Mouse (Mus musculus) induced T-regulatory cell, adult 2 months (primary cell): ENCODE results near the gene Tmem161a.
A peak's percentile ranks its signal among the peaks of the same experiment; 100 is the strongest.

Experiments used
- DNase-seq: peaks from one replicate; pipeline ENCODE4 v3.0.0-alpha.2; 2012; ENCODE audit warnings: low read depth

Gene Tmem161a

DNA sequence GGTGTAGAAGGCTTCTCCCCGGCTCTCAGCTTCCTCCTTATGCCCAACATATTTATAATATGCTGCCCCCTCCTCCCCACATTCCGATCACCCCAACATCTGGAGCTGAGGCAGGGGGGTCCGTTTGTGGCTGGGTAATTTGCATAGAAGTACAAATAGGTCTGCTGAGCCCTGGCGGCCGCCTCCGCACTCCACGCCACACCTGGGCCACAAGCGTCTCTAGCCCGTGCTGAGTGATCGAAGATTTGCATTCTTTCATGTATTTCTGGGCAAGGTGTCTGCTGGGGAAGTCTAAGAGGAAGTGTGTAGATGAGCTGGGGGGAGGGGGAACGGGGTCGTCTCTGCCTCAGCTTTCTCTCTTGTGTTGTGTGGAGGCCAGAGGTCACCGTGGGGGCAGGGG is 12.1 kb upstream of the Tmem161a start:
- DNase-seq, result peak; percentile 51

- DNase-seq, result no peak
Observed at GRCm38 (mm10) chr8:70163316-70163715, 8.8 kb upstream of the Tmem161a start.

DNA sequence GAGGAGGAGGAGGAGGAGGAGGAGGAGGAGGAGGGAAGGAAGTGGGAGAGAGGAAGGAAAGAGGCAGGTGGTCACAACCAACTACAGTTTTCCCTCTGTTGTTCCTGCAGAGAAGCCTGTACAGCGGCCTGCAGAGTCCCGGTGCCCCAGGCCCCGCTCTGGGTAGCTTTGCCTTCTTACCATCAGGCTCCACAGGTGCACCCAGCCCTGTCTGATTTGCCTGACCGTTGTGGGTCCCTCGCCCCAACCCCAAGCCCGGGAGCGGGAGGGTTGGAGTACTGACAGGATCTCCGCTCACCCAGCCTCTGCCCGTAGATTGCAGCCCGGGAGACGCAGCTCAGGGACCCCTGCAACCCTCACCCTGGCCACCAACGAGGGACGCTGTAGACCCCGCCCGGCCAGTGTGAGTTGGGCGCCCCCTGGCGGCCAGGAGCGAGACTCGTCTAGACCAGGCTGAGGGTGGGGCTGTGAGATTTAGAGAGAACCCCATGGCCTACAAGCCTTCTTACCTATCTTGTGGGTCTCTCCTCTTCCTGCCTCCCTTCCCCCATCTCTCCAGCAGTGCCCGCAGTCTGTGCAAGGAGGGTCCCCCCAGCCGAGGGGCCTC is 5.5 kb upstream of the Tmem161a start:
- DNase-seq, result peak; percentile 88

DNA sequence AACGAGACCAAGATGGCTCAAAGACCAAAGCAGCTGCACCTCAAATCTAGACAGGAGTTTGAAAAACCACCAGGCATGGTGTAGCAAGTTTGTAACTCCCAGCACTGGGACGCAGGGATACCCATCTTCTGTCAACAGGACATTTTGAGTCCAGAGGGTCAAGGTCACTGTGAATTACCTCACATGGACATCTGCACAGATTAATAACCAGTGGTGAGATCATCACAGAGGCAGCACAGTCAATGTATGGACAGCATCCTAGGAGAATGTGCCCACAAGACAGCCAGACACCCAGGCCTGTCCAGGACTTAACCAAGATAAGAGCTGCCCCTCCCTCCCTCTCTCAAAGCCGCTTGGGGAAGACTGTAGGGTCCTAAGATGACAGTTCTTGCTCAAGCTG is 2.0 kb upstream of the Tmem161a start:
- DNase-seq, result no peak

GRCm38 (mm10) chr8:70170748-70171147 is 1.4 kb upstream of the Tmem161a start:
- no peak for DNase-seq

DNA sequence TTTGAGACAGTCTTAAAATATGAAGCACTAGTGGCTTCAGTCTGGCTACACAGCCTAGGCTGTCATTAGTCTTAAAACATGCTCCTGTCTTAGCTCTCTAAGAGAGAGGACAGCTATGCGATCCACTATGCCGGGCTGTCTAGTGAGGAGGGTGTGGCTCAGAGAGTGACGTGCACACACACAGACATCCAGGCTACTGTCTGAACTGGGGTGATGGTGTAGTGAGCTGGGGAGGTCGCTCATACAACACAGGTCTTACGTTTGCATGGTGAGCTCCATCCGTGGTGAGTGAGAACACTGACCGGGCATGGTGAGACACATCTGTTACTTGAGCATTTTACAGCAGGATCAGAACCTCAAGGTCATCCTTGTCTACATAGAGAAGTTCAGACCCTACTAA is 916 bp upstream of the Tmem161a start:
- no peak for DNase-seq

DNA sequence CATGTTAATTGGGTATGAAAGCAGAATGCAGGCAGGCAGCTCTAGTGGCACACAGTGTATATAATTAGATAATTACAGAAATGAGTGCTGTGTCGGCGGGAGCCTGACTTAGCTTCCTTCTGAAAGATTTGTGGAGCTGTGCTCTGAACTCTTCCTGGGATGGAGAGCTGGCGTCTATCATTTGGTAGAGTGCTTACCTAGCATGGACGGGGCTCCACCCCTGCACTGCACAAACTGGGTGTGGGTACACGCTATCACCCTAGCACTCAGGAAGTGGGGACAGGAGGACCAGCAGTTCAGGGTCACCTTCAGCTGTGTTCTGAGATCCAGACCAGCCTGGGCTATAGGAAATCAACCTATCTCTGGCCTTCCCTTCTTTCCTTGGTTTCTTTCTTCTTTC is 1.2 kb downstream of the Tmem161a start:
- DNase-seq, result no peak

DNA sequence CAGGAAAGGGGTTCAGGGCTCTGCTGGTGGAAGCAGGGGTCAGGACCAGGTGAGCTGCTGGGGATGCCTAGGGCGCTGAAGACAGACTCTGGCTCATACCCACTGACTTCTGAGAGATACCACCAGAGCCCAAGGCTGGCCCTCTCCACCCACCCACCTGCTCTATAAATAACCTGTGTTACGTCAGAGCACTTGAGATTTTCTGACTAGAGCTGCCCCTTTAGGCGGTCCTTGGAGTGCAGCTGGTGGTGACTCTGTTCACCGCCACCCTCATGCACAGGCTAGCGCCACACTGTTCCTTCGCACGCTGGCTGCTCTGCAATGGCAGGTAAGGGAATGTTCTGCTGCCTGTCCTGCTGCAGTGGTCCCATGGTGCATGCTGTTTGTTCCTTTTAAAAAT is 1.9 kb downstream of the Tmem161a start:
- DNase-seq, result no peak

DNA sequence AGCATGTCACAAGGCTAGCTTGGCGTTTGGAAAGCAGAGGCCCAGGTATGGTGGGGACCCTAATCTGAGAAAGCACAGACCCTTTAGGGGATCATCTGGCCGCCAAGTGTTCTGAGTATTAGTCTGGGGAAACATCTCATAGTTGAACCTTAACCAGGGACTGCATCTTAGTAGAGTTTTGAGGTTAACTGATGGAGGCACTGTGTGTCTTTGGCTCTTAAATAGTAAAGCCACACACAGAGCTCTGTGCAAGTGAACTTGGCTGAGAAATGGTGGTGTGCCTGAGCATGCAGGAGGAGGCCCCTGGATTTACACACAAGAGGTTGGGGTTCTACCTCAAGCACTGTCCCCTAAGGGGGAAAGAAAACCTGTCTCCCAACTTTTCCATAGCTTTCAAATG is 6.1 kb downstream of the Tmem161a start:
- no peak for DNase-seq

DNA sequence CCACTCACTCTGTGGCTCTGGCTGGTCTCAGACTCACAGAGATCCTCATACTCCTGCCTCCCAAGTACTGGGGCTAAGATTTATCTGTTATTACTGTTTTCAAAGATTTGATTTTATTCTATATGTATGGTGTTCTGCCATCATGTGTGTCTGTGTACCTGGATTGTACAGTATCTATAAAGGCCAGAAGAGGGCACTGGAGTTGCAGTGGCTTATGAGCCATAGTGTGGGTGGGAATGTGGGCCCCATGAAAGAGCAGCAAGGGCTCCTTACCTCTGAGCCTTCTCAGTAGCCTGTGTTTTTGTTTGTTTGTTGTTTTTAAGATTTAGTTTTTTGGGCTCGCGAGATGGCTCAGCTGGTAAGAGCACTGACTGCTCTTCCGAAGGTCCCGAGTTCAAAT is 6.9 kb downstream of the Tmem161a start:
- peak; percentile 33 for DNase-seq

GRCm38 (mm10) chr8:70181212-70181902 is 9.2 kb downstream of the Tmem161a start:
- DNase-seq, result no peak

- no peak for DNase-seq
Observed at GRCm38 (mm10) chr8:70181903-70182252, 9.7 kb downstream of the Tmem161a start.

- DNase-seq, result no peak
Observed at GRCm38 (mm10) chr8:70183194-70183593, 11.0 kb downstream of the Tmem161a start.

DNA sequence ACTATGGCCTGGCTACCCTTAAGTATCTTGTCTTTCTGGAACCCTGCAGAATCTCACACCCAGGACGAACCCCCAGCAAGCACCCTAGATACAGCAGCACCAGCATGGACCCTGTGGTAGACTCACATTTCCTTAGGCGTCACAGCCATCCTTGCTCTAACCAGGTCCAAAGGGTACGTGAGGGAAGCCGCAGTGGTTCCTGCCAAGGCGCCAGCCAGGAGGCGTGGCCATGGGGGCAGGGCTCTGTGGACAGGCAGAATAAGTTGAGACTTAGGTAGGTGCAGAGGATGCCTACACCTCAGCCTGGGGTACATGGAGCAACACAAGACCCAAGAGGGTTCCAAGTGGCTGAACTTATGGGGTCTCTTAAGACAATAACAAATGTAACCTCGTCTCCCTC is 16.6 kb downstream of the Tmem161a start:
- no peak for DNase-seq

DNA sequence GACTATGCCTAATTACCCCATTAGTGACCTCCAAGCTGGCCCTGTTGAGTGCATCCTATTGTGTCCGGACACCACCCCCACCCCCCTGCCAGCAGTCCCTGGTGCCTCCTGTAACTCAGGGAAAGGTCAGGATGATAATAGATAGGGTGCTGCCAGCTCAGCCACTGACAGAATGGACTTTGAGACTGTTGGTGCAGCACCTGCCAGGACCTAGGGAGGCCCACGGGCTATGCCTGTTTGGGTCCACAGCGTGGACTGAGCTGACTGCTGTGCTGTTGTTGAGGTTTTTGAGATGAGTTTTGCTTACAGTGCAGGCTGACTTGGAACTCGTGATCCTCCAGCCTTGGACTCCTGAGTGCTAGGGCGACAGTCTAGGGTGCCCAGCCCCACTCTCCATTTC is 21.1 kb downstream of the Tmem161a start:
- no peak for DNase-seq

GRCm38 (mm10) chr8:70194191-70194590 is 22.0 kb downstream of the Tmem161a start:
- DNase-seq, result no peak

DNA sequence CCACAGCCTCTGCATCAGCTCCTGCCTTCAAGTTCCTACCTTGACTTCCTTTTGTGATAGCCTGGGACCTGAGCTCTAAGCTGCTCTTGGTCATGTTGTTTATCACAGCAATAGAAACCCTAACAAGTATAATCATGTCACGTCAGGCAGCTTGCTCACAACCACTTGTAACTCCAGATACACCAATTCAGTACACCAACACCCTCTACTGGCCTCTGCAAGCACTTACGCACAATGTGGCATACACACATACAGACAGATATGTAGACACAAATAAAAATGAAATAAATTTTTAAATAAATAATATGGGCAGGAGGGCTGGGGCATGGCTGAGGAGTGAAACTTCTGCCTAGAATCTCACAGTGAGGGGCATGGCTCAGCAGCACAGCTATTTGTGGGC is 23.6 kb downstream of the Tmem161a start:
- DNase-seq, result peak; percentile 19

- DNase-seq, result no peak
Observed at GRCm38 (mm10) chr8:70197603-70198002, 25.4 kb downstream of the Tmem161a start.

GRCm38 (mm10) chr8:70200098-70200681 is 28.0 kb downstream of the Tmem161a start:
- peak; percentile 36 for DNase-seq

GRCm38 (mm10) chr8:70201417-70201816 is 29.3 kb downstream of the Tmem161a start:
- no peak for DNase-seq

GRCm38 (mm10) chr8:70203072-70203471 is 30.9 kb downstream of the Tmem161a start:
- DNase-seq, result no peak

GRCm38 (mm10) chr8:70204757-70205156 is 32.6 kb downstream of the Tmem161a start:
- DNase-seq, result no peak

- DNase-seq, result no peak
Observed at GRCm38 (mm10) chr8:70208130-70208529, 36.0 kb downstream of the Tmem161a start.

DNA sequence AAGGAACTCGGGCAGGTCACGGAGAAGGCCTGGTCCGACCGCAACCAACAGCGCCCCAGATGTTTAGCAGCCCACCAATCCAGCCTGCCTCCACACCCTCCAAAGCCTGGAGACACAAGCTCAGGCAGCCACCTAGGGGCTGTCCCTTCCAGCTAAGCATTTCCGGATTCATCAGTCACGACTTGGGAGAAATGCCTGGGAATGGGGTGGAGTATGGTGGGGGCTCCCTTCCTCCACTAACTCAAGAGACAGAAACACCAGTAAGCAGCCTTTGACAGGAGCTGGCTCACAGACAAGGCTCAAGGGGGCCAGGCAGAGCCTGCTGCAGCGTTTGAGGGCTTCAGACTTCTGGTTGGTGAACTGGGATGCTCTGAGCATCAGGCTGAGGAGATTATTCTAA is 38.4 kb downstream of the Tmem161a start:
- peak; percentile 19 for DNase-seq
